Mouse (Mus musculus) midbrain, postnatal 0 days (tissue): ENCODE data around the gene Bhlhe41. TPM values are rescaled to one million over a fixed set of nuclear protein-coding genes. Genes with fewer than 3 reads are reported as not detected.

Experiments
- ATAC-seq: fragments of 200-750 bp; cut with Nextera tagmentation; 2 replicates; pipeline ENCODE4 v1.8.0; 2017; ENCODE audit warnings: moderate number of reproducible peaks, mild to moderate bottlenecking, moderate TSS enrichment, moderate library complexity; ENCODE audit not compliant: low FRiP score
- DNase-seq: peaks from one replicate; pipeline ENCODE4 v3.0.0-alpha.2; 2015; ENCODE audit warnings: low spot score
- H3K27ac ChIP-seq: fragments of 300-500 bp; sonication (generic); 2 replicates; pipeline ENCODE4 v1.5.1; 2014; ENCODE audit warnings: low read depth, mild to moderate bottlenecking, low read length, mixed read lengths
- H3K27me3 ChIP-seq: fragments of 300-500 bp; sonication (generic); 2 replicates; pipeline ENCODE4 v1.6.1; 2014; ENCODE audit warnings: low read length, control low read depth, mixed read lengths; ENCODE audit not compliant: insufficient read depth
- H3K36me3 ChIP-seq: fragments of 300-500 bp; sonication (generic); 2 replicates; pipeline ENCODE4 v1.6.1; 2014; ENCODE audit warnings: low read length, control low read depth, mixed read lengths; ENCODE audit not compliant: insufficient read depth
- H3K4me1 ChIP-seq: fragments of 300-500 bp; sonication (generic); 2 replicates; pipeline ENCODE4 v1.6.1; 2014; ENCODE audit warnings: mild to moderate bottlenecking, control low read depth, antibody characterized with exemption, low read length, mixed read lengths; ENCODE audit not compliant: insufficient read depth
- H3K4me2 ChIP-seq: fragments of 300-500 bp; sonication (generic); 2 replicates; pipeline ENCODE4 v1.6.1; 2014; ENCODE audit warnings: low read depth, mild to moderate bottlenecking, low read length, mixed read lengths; ENCODE audit not compliant: poor library complexity, severe bottlenecking
- H3K4me3 ChIP-seq: fragments of 300-500 bp; sonication (generic); 2 replicates; pipeline ENCODE4 v1.5.1; 2014; ENCODE audit warnings: low read depth, mild to moderate bottlenecking, low read length, moderate library complexity
- H3K9ac ChIP-seq: fragments of 300-500 bp; sonication (generic); replicated peaks from 2 replicates; pipeline ENCODE4 v1.6.1; 2014; ENCODE audit warnings: mild to moderate bottlenecking, low read length, moderate library complexity, mixed read lengths; ENCODE audit not compliant: poor library complexity, severe bottlenecking
- H3K9me3 ChIP-seq: fragments of 300-500 bp; sonication (generic); 2 replicates; pipeline ENCODE4 v1.6.1; 2016; ENCODE audit warnings: low read length, control low read depth
- CTCF ChIP-seq: IDR thresholded peaks from 2 replicates; pipeline ENCODE4 v1.5.1; 2016; ENCODE audit warnings: antibody characterized with exemption, mild to moderate bottlenecking
- WGBS: fragments of 180-500 bp; shearing (Covaris S2); extraction: QIAGEN DNeasy Blood & Tissue Kit; methylation state at CpG from one replicate; pipeline ENCODE4 v1.1.7; 2014; 5-methylcytosine and 5-hydroxymethylcytosine counted together
- polyA plus RNA-seq: library from polyadenylated mRNA; unstranded; fragments of >200 nt; fragmentation: Nextera tagmentation; extraction: Ambion mirVana; gene quantifications from 2 replicates; pipeline ENCODE4 v1.2.1, GENCODE M21; 2015
- total RNA-seq: library from RNA; depleted of rRNA; stranded (reverse); fragments of >200 nt; gene quantifications from 2 replicates; pipeline ENCODE4 v1.2.3, GENCODE M21; 2014

The Bhlhe41 gene
- total and polyA plus RNA-seq, 2 experiments from 2014 or later, result 6.4 to 8.3 TPM

DNA sequence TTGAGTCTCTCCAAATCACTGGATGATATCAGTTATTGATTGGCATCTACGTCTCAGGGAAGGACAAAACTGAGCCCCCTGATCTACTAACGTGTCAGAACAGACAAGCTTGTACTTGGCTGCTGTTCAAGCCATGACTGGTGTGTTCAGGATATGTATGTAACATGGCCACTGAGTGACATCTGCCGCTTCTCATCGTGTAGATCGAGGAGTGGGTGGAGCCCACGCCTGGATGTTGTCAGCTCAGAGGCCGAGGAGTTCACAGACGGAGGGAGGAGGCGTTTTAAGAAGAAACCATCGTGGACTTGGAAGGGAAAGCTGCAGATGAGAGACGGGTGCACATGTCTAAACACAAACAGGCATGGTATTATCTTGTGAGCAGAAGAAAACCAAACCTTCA, 26.6 kb upstream of the Bhlhe41 start:
- Histone ChIP-seq H3K9ac (no peak overlapping the region), H3K4me3 (no peak overlapping the region), H3K36me3 (no peaks in the 10 kb centered on the region), H3K27me3 (no peaks in the 10 kb centered on the region), H3K9me3 (no peaks in the 10 kb centered on the region), H3K27ac (no peak overlapping the region), H3K4me1 (no peaks in the 10 kb centered on the region), H3K4me2 (no peak overlapping the region)
- no peak for DNase-seq
- ATAC-seq, result no peak
- no peak for TF ChIP-seq CTCF
- 84% methylated on average over 11 of the region's 11 CpGs for WGBS

- no peak overlapping the region for H3K4me2 ChIP-seq
- 67% methylated on average over 6 of the region's 6 CpGs for WGBS
- no peak overlapping the region for H3K27ac ChIP-seq
- no peaks in the 10 kb centered on the region for H3K27me3 ChIP-seq
- no peaks in the 10 kb centered on the region for H3K9me3 ChIP-seq
- no peak for DNase-seq
- TF ChIP-seq CTCF, result no peak
- H3K36me3 ChIP-seq, result no peaks in the 10 kb centered on the region
- no peaks in the 10 kb centered on the region for H3K4me1 ChIP-seq
- no peak overlapping the region for H3K9ac ChIP-seq
- H3K4me3 ChIP-seq, result no peak overlapping the region
- ATAC-seq, result no peak
Measured at GRCm38 (mm10) chr6:145887719-145888118, 22.4 kb upstream of the Bhlhe41 start.

GRCm38 (mm10) chr6:145886277-145886676, 20.9 kb upstream of the Bhlhe41 start:
- no peak for DNase-seq
- no peak for ATAC-seq

GRCm38 (mm10) chr6:145885069-145885468, 19.7 kb upstream of the Bhlhe41 start:
- no peaks in the 10 kb centered on the region for H3K9me3 ChIP-seq
- no peaks in the 10 kb centered on the region for H3K4me1 ChIP-seq
- H3K27ac ChIP-seq, result no peak overlapping the region
- no peaks in the 10 kb centered on the region for H3K36me3 ChIP-seq
- DNase-seq (no peak), ATAC-seq (no peak)
- no peak overlapping the region for H3K9ac ChIP-seq
- no peaks in the 10 kb centered on the region for H3K27me3 ChIP-seq
- WGBS, result 86% methylated on average over 4 of the region's 4 CpGs
- H3K4me2 ChIP-seq, result no peak overlapping the region
- H3K4me3 ChIP-seq, result no peak overlapping the region
- no peak for TF ChIP-seq CTCF

More at GRCm38 (mm10) chr6:145886277-145886676, 20.9 kb upstream of the Bhlhe41 start:
- TF ChIP-seq CTCF, result no peak
- Histone ChIP-seq H3K9me3 (no peaks in the 10 kb centered on the region), H3K36me3 (no peaks in the 10 kb centered on the region), H3K27ac (no peak overlapping the region), H3K27me3 (no peaks in the 10 kb centered on the region), H3K4me3 (no peak overlapping the region), H3K4me1 (no peaks in the 10 kb centered on the region), H3K9ac (no peak overlapping the region), H3K4me2 (no peak overlapping the region)
- 77% methylated on average over 8 of the region's 8 CpGs for WGBS

- no peak overlapping the region for H3K27ac ChIP-seq
- H3K36me3 ChIP-seq, result no peaks in the 10 kb centered on the region
- H3K4me2 ChIP-seq, result no peak overlapping the region
- H3K4me1 ChIP-seq, result no peaks in the 10 kb centered on the region
- no peaks in the 10 kb centered on the region for H3K9me3 ChIP-seq
- 91% methylated on average over 4 of the region's 4 CpGs for WGBS
- no peak for TF ChIP-seq CTCF
- ATAC-seq (no peak), DNase-seq (no peak)
- H3K4me3 ChIP-seq, result no peak overlapping the region
- no peaks in the 10 kb centered on the region for H3K27me3 ChIP-seq
- H3K9ac ChIP-seq, result no peak overlapping the region
Measured at GRCm38 (mm10) chr6:145883668-145884067, 18.3 kb upstream of the Bhlhe41 start.

DNA sequence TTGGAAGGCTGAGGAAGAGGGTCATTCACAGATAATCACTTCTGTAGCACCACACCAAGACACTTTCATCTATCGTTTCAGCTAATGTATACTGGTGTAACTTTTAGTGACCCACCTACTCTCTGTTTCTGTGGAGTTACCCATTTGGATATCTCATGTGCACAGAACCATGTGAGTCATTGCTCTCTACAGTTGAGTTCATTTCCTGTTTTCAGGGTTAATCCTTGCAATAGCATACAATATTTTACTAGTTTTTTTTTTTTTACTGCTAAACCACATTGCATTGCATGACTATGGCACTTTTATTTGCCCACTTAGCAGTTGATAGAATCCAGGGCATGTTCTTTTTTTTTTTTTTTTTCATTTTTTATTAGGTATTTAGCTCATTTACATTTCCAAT, 17.7 kb upstream of the Bhlhe41 start:
- WGBS, result 90% methylated on average over 1 of the region's 1 CpGs
- DNase-seq (no peak), ATAC-seq (no peak)
- Histone ChIP-seq H3K4me1 (no peaks in the 10 kb centered on the region), H3K27me3 (no peaks in the 10 kb centered on the region), H3K4me3 (no peak overlapping the region), H3K9me3 (no peaks in the 10 kb centered on the region), H3K9ac (no peak overlapping the region), H3K27ac (no peak overlapping the region), H3K4me2 (no peak overlapping the region), H3K36me3 (no peaks in the 10 kb centered on the region)
- no peak for TF ChIP-seq CTCF

GRCm38 (mm10) chr6:145880609-145881008, 15.3 kb upstream of the Bhlhe41 start:
- Histone ChIP-seq H3K9me3 (no peaks in the 10 kb centered on the region), H3K4me1 (no peaks in the 10 kb centered on the region), H3K4me2 (no peak overlapping the region), H3K4me3 (no peak overlapping the region), H3K27me3 (no peaks in the 10 kb centered on the region), H3K36me3 (no peaks in the 10 kb centered on the region), H3K27ac (no peak overlapping the region), H3K9ac (no peak overlapping the region)
- no peak for DNase-seq
- no peak for ATAC-seq
- no peak for TF ChIP-seq CTCF
- WGBS, result 87% methylated on average over 5 of the region's 5 CpGs
